Comparison of ENCODE assay signal across 26 mouse cellular contexts in the genomic region with DNA sequence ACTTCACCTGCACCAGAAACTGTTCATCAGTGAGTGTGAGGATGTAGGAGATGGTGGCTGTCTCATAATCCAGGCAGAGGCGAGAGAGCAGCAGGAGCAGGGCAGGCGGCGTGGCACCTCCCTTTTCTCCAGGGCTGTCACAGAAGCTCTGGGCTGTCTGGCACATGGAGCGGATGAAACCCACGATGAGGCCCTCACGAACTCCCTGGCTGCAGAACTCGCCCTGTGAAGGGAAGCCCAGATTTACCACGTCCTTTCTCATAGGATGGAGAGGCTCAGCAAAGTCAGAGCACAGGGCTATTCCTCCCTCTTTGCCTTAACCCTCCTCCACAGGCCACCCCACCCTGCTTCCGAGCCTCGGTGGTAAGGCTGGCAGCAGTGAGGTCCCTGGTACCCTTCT. TPM values are rescaled to one million over a fixed set of nuclear protein-coding genes. Genes with fewer than 3 reads are reported as not detected.
"Had no signal": no experiment of that assay in that cellular context is flagged by ENCODE, and none has a peak within 500 bp of the region (broad histone marks: within the 10 kb centered on the region; RNA-seq: fewer than 3 reads in every experiment).

No protein-coding gene starts in this region.

- H3K27me3 ChIP-seq: midbrain, embryonic 12.5 days; neural tube, embryonic 13.5 days; neural tube, embryonic 15.5 days had no signal

- H3K27ac ChIP-seq: midbrain, embryonic 10.5 days; midbrain, embryonic 12.5 days; neural tube, embryonic 13.5 days; neural tube, embryonic 15.5 days had no signal

- H3K4me3 ChIP-seq: midbrain, embryonic 10.5 days; midbrain, embryonic 12.5 days; myocyte; neural tube, embryonic 13.5 days; neural tube, embryonic 15.5 days had no signal

- DNase-seq: lung, adult 18-20 months; lung, embryonic 14.5 days; lung, postnatal 10 days; lung, postnatal 4 days; midbrain, embryonic 14.5 days; retina, postnatal 1 day; right cerebral cortex, adult 18-20 months; right cerebral cortex, postnatal 25 days; right cerebral cortex, postnatal 4 days; spleen, adult 18-20 months; thymus, adult 18-20 months; thymus, postnatal 14 days; thymus, postnatal 36 days had no signal

- H3K9me3 ChIP-seq: midbrain, embryonic 10.5 days; midbrain, embryonic 12.5 days; neural tube, embryonic 13.5 days; neural tube, embryonic 15.5 days had no signal

- ATAC-seq: midbrain, embryonic 16.5 days had no signal

- H3K4me2 ChIP-seq: lung, embryonic 14.5 days; midbrain, embryonic 12.5 days; neural tube, embryonic 13.5 days; neural tube, embryonic 15.5 days had no signal

- H3K9ac ChIP-seq: lung, embryonic 14.5 days; midbrain, embryonic 12.5 days; neural tube, embryonic 13.5 days; neural tube, embryonic 15.5 days had no signal

RNA-seq across cellular contexts. Expression of gene Tmem262, which starts 10.0 kb away (rescaled TPM):
- polyA plus RNA-seq: liver, embryonic 16.5 days; lung, embryonic 14.5 days; lung, embryonic 16.5 days; midbrain, embryonic 10.5 days; midbrain, embryonic 12.5 days; midbrain, embryonic 14.5 days; midbrain, embryonic 16.5 days; neural tube, embryonic 11.5 days; neural tube, embryonic 13.5 days; neural tube, embryonic 15.5 days; small intestine, adult 2 months; stomach, embryonic 14.5 days; stomach, embryonic 16.5 days; thymus, postnatal 0 days had no signal

RNA-seq across cellular contexts. Expression of gene Gm28374, which starts 12.2 kb away (rescaled TPM):
- polyA plus RNA-seq: small intestine, adult 2 months had no signal
